Mouse (Mus musculus) hindbrain, embryonic 11.5 days (tissue): Measurements from ENCODE around the gene Mfsd4b5. TPM values are rescaled to one million over a fixed set of nuclear protein-coding genes. Genes with fewer than 3 reads are reported as not detected.

Source experiments
- ATAC-seq: fragments of 200-750 bp; cut with Nextera tagmentation; 2 replicates; pipeline ENCODE4 v1.8.0; 2017; ENCODE audit warnings: mild to moderate bottlenecking, moderate TSS enrichment, moderate library complexity; ENCODE audit not compliant: low FRiP score
- DNase-seq: peaks from one replicate; pipeline ENCODE4 v3.0.0-alpha.2; 2015; ENCODE audit warnings: low spot score
- H3K27ac ChIP-seq: fragments of 300-500 bp; sonication (generic); 2 replicates; pipeline ENCODE4 v1.5.1; 2014; ENCODE audit warnings: mild to moderate bottlenecking, low read depth, low read length
- H3K27me3 ChIP-seq: fragments of 300-500 bp; sonication (generic); 2 replicates; pipeline ENCODE4 v1.6.1; 2014; ENCODE audit warnings: mild to moderate bottlenecking, low read length, moderate library complexity, mixed read lengths; ENCODE audit not compliant: control insufficient read depth, insufficient read depth
- H3K36me3 ChIP-seq: fragments of 300-500 bp; sonication (generic); 2 replicates; pipeline ENCODE4 v1.6.1; 2014; ENCODE audit warnings: mild to moderate bottlenecking, low read length, moderate library complexity, mixed read lengths; ENCODE audit not compliant: control insufficient read depth, insufficient read depth
- H3K4me1 ChIP-seq: fragments of 300-500 bp; sonication (generic); replicated peaks from 2 replicates; pipeline ENCODE4 v1.6.1; 2014; ENCODE audit warnings: low read length, mixed read lengths; ENCODE audit not compliant: control insufficient read depth, insufficient read depth
- H3K4me2 ChIP-seq: fragments of 300-500 bp; sonication (generic); replicated peaks from 2 replicates; pipeline ENCODE4 v1.6.1; 2014; ENCODE audit warnings: mild to moderate bottlenecking, low read depth, low read length
- H3K4me3 ChIP-seq: fragments of 300-500 bp; sonication (generic); 2 replicates; pipeline ENCODE4 v1.5.1; 2014; ENCODE audit warnings: low read depth, low read length
- H3K9ac ChIP-seq: fragments of 300-500 bp; sonication (generic); 2 replicates; pipeline ENCODE4 v1.6.1; 2014; ENCODE audit warnings: low read depth, low read length
- H3K9me3 ChIP-seq: fragments of 300-500 bp; sonication (generic); 2 replicates; pipeline ENCODE4 v1.6.1; 2016; ENCODE audit warnings: low read length; ENCODE audit not compliant: control insufficient read depth
- WGBS: fragments of 180-500 bp; shearing (Covaris S2); extraction: QIAGEN DNeasy Blood & Tissue Kit; methylation state at CpG from one replicate; pipeline ENCODE4 v1.1.7; 2014; 5-methylcytosine and 5-hydroxymethylcytosine counted together
- polyA plus RNA-seq: library from polyadenylated mRNA; unstranded; fragments of >200 nt; fragmentation: Nextera tagmentation; extraction: Ambion mirVana; gene quantifications from 2 replicates; pipeline ENCODE4 v1.2.1, GENCODE M21; 2014

Mfsd4b5 gene
- 0.09 TPM in 1 of 2 replicates, not detected in the other for polyA plus RNA-seq

DNA sequence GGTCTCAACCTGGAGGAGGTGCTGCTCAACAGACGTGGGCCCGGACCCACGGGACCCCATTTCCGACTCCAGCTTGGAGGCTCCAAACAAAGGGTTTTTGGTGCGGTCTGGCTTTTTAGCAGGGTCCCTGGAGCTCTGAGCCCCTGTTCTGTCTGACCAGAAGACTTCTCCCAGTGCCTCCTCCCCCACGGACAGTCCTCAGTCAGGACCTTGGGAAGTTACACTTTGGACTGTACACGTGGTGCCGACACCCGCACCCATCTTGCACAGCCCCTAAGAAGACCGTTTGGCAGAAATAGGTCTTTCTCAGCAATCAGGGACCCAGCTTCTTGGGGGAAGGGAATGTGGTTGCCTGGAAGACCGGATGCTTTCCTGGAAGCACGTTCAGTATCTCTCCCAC is at the start of gene Mfsd4b5:
Gene Mfsd4b5 (minus strand): TSS at position 181 of the 400 bp plus-strand sequence.
- no peak within 1 kb of the TSS for H3K4me2 ChIP-seq
- H3K4me1 ChIP-seq: no peaks in the 10 kb centered on the region
- no peak within 1 kb of the TSS for H3K4me3 ChIP-seq
- no peak for ATAC-seq
- no peaks in the 10 kb centered on the region for H3K27me3 ChIP-seq
- DNase-seq: no peak
- H3K36me3 ChIP-seq: no peaks in the 10 kb centered on the region
- no peak within 1 kb of the TSS for H3K9ac ChIP-seq
- WGBS: 89% methylated on average over 12 of the region's 12 CpGs
- no peaks in the 10 kb centered on the region for H3K9me3 ChIP-seq
- no peak within 1 kb of the TSS for H3K27ac ChIP-seq

DNA sequence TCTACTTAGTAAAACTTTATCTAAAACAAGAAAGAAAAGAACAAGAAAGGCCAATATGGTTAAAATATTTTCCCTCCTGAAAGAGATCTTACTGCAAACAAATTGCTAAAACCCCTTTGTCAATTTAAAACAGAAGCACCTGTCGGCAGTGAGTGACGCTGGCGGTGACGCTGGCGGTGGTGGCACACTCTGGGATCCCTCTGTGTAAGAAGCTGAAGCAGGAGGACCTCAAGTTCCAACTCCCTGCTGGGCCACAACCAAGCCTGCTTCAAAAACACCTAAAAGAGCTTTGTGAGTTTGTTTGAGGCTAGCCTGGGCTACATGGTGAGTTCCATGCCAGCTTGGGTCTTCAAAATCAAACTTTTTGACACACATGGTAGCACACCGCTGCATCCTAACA is 48.5 kb upstream of the Mfsd4b5 start:
- Histone ChIP-seq H3K27ac (no peak overlapping the region), H3K4me3 (no peak overlapping the region), H3K4me1 (no peaks in the 10 kb centered on the region), H3K36me3 (no peaks in the 10 kb centered on the region), H3K9ac (no peak overlapping the region), H3K9me3 (no peaks in the 10 kb centered on the region), H3K27me3 (no peaks in the 10 kb centered on the region), H3K4me2 (no peak overlapping the region)
- WGBS: 97% methylated on average over 6 of the region's 6 CpGs
- ATAC-seq (no peak), DNase-seq (no peak)

DNA sequence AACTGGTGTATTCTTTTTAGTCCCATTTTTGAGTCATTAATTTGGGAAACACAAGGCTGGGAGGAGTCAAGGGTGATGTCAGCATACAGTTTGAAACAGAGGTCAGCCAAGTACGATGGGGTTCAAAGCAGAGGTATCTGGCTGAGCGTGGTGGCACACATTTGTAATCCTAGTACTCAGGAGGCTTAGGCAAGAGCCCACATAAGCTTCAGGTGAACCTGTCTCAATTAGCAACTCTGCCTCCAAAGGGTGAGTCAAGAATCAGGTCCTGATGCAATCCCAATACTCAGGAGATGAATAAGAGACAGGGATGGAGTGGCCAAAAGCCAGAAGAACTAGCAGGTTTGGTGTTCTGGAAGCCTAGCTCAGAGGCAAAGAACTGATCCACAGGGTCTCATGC is 46.5 kb upstream of the Mfsd4b5 start:
- 80% methylated on average over 2 of the region's 2 CpGs for WGBS
- no peak overlapping the region for H3K4me3 ChIP-seq
- H3K4me1 ChIP-seq: no peaks in the 10 kb centered on the region
- no peaks in the 10 kb centered on the region for H3K27me3 ChIP-seq
- no peak overlapping the region for H3K4me2 ChIP-seq
- H3K27ac ChIP-seq: no peak overlapping the region
- no peak for DNase-seq
- H3K9me3 ChIP-seq: no peaks in the 10 kb centered on the region
- no peaks in the 10 kb centered on the region for H3K36me3 ChIP-seq
- no peak for ATAC-seq
- H3K9ac ChIP-seq: no peak overlapping the region

DNA sequence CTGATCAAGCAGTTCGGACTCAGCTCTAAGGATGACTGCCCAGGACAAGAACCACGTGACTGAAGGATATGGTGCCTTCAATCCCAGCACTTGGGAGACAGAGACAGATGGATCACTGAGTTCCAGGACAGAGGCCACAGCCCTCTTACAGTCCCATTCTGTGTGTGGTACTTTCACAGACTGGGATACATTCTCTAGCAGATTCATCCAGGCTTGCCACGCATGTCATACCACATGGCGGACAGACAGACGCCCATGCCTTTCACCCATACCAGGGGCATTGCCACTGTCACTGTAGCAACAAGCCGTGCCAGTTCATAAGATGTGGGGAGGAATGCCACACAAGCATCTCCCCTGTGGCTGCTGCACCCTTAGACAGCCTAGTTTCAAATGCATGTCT is 44.3 kb upstream of the Mfsd4b5 start:
- Histone ChIP-seq H3K4me3 (no peak overlapping the region), H3K27me3 (no peaks in the 10 kb centered on the region), H3K27ac (no peak overlapping the region), H3K9ac (no peak overlapping the region), H3K4me2 (no peak overlapping the region), H3K9me3 (no peaks in the 10 kb centered on the region), H3K36me3 (no peaks in the 10 kb centered on the region), H3K4me1 (no peaks in the 10 kb centered on the region)
- ATAC-seq: no peak
- 95% methylated on average over 6 of the region's 6 CpGs for WGBS
- no peak for DNase-seq

DNA sequence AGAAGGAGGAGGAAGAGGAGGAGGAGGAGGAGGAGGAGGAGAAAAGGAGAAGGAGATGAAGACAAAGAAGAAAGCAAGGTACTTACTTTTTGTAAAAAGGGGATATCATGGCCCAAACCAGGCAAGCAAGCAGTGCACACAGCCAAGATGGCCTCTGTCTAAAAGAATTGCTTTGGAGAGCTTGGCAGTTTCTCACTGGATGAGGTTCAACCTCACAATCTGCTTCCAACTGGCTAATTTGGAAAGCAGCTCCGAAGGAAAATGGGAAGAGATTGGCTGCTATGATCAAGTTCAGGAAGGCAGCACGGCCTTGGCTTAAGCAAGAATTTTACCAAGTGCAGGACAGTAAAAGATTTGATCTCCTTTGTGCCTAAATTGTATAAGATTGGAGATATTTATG is 43.2 kb upstream of the Mfsd4b5 start:
- no peak for ATAC-seq
- H3K4me3 ChIP-seq: no peak overlapping the region
- no peak overlapping the region for H3K4me2 ChIP-seq
- no peak for DNase-seq
- no peaks in the 10 kb centered on the region for H3K27me3 ChIP-seq
- H3K36me3 ChIP-seq: no peaks in the 10 kb centered on the region
- H3K27ac ChIP-seq: no peak overlapping the region
- no peaks in the 10 kb centered on the region for H3K9me3 ChIP-seq
- H3K4me1 ChIP-seq: no peaks in the 10 kb centered on the region; the same call in 1 of the 2 replicates
- H3K9ac ChIP-seq: no peak overlapping the region
- 82% methylated on average over 2 of the region's 2 CpGs for WGBS

DNA sequence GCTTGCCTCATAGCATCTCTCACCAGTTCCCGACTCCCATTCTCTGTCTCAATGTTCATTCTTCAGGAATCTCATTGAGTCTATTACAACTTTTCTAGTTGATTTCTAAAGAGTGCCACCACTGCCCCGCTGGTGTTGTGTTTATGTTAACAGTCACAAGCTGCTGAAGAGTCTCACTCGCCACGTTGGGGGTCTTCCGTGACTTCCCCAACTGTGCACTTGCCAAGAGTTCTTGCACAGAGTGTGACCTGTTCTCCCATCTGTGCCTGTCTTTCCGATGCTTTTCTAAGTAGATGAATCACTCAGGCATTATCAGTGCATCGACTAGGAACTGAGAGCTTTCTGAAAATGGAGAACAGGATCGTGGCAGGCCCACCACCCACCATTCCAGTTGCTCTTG is 41.6 kb upstream of the Mfsd4b5 start:
- H3K27ac ChIP-seq: no peak overlapping the region
- WGBS: 85% methylated on average over 8 of the region's 8 CpGs

DNA sequence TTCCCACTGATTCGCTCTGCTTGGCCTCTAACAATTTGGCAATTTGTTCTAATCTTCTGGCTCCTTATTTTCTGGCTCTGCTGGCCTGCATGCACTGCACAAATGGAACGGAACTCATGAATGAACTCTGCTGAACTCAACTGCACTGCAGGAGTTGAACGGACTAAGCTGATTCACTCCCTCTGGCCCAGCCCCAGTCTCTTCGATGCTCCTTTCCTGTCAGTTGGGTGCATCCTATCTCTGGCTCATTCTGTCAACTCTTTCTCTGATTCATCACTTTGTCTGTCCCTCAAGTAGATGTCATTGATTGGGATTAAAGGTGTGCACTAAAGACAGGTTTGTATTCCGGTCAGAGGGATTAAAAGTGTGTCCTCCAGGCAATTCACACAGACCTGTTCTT is 40.1 kb upstream of the Mfsd4b5 start:
- Histone ChIP-seq H3K27ac (no peak overlapping the region), H3K4me1 (no peaks in the 10 kb centered on the region; the same call in 1 of the 2 replicates), H3K4me2 (no peak overlapping the region), H3K27me3 (peaks cover 2% of the 10 kb centered on the region; the same call in 1 of the 2 replicates), H3K9ac (no peak overlapping the region), H3K36me3 (no peaks in the 10 kb centered on the region), H3K4me3 (no peak overlapping the region), H3K9me3 (no peaks in the 10 kb centered on the region)
- WGBS: 92% methylated on average over 5 of the region's 5 CpGs
- ATAC-seq (no peak), DNase-seq (no peak)

More for the DNA sequence above, 41.6 kb upstream of the Mfsd4b5 start:
- Histone ChIP-seq H3K9ac (no peak overlapping the region), H3K4me1 (no peaks in the 10 kb centered on the region; the same call in 1 of the 2 replicates), H3K9me3 (no peaks in the 10 kb centered on the region), H3K27me3 (peaks cover 2% of the 10 kb centered on the region; the same call in 1 of the 2 replicates), H3K36me3 (no peaks in the 10 kb centered on the region), H3K4me3 (no peak overlapping the region), H3K4me2 (no peak overlapping the region)
- ATAC-seq (no peak), DNase-seq (no peak)

DNA sequence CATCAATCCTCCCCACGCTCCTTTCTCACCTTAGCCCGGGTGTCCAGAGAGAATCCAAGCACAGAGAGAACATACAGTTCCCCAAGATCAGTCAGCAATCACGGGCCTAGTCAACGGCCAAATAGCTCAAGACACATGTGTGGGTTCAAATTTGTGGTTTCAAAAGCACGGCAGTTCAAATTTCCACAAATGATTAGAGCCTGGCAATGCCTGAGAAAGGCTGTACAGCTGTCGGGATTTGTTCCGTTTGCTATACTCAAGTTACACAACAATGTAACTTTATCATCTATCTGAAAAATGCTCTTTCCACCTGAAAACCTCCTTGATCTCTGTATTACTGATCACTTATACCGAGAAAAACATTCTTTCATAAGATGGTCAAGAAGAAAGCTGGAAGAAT is 39.1 kb upstream of the Mfsd4b5 start:
- 73% methylated on average over 8 of the region's 8 CpGs for WGBS
- Histone ChIP-seq H3K4me1 (no peaks in the 10 kb centered on the region; the same call in 1 of the 2 replicates), H3K27me3 (peaks cover 2% of the 10 kb centered on the region; the same call in 1 of the 2 replicates)

DNA sequence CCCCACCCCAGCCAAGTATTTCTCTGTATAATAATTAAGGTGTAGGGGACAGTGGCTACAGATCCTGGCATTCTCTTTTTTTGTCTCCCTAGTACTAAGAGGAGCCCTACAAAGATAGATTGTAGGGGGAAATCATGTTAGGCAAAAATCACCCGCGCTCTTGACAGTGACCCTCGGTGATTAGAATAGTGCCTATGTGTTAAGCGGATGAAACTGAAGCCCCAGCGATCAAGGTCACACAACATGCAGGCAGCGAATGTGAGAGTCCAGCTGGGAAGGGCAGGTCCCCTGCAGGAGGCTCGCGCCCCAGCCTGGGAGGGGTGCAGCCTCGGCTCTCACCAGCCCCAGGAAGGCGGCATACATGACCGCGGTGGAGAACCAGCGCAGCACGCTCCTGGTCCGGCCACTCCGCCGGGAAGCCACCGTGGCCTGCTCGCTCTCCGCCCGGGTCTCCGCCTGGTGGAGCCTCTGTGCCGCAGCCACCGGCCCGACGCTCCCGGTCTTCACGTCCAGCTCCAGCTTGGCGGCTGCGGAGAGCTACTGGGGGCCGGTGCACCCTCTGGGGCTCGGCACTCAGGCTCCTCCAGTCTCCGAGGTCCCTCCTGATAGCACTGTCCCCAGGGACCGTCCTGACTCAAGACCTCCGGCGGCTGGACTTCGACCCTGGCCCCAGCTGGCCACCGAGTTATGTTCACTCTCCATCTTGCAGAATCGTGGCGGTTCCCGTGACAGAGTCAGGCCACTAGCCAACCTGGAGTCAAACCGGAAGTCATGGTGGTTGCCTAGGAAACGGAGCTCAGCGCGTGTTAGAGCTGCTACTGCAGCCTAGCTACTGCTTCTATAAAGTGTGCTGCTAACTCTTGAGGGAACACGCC is 38.3 kb upstream of the Mfsd4b5 start, which contains the start of gene Mfsd4b1:
Gene Mfsd4b1 (minus strand): TSS at position 715 of the 875 bp plus-strand sequence.
- ATAC-seq: peak; percentile 97
- peaks cover 2% of the 10 kb centered on the region; the same call in 1 of the 2 replicates for H3K27me3 ChIP-seq
- peak; percentile 92 for DNase-seq
- H3K4me3 ChIP-seq: peak within 1 kb of the TSS; percentile 59
- H3K27ac ChIP-seq: peak within 1 kb of the TSS; percentile 74
- H3K9me3 ChIP-seq: no peaks in the 10 kb centered on the region
- H3K36me3 ChIP-seq: no peaks in the 10 kb centered on the region
- peak within 1 kb of the TSS; percentile 68 for H3K9ac ChIP-seq
- H3K4me1 ChIP-seq: no peaks in the 10 kb centered on the region; the same call in 1 of the 2 replicates
- H3K4me2 ChIP-seq: peak within 1 kb of the TSS; percentile 97
- 1% methylated on average over 46 of the region's 46 CpGs for WGBS

More for the DNA sequence above, 39.1 kb upstream of the Mfsd4b5 start:
- H3K4me3 ChIP-seq: peak overlapping the region; percentile 59
- no peak overlapping the region for H3K27ac ChIP-seq
- H3K36me3 ChIP-seq: no peaks in the 10 kb centered on the region
- DNase-seq: no peak
- H3K9ac ChIP-seq: peak overlapping the region; percentile 68; the same call in 1 of the 2 replicates
- H3K4me2 ChIP-seq: peak overlapping the region; percentile 97
- no peak for ATAC-seq
- no peaks in the 10 kb centered on the region for H3K9me3 ChIP-seq
